ENCODE assay signal across 6 mouse cellular contexts in the genomic region with DNA sequence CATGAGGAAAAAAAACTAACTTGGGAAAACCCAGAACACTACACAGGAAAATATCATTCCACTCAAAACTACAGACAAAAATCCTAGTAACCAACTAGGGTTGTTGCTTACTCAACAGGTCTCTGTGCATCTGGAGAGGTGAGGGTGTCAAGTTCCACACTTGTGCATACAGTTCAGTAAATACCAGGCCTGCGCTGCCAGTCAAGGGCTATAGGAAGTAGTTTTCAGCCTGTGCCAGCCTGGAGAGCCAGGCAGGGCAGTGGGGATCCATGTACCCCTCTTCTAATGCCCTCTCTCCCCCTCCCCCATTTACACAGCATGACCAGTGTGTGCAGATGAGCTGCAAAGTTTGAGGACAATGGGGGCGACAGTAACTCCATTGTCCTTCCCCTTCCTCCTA.
DNase-seq lines count a peak whose midpoint lies in the region; ATAC-seq and TF ChIP-seq lines count a peak whose summit lies in the region.
"Not testable (repeated sequence)": the region's sequence is repeated elsewhere in the genome, so short reads cannot be mapped to it uniquely, and the experiment has no call there.

No protein-coding gene starts in this region.

- 0 out of 2 replicates have a peak, but pooled peaks have one; percentile 48 for ATAC-seq in embryonic facial prominence, embryonic 15.5 days (ENCODE audit: insufficient number of reproducible peaks, low FRiP score, low TSS enrichment, low read depth)
- ATAC-seq in lung, embryonic 14.5 days (ENCODE audit: insufficient read depth): peak; percentile 48; the same call in 1 of the 2 replicates
- ATAC-seq in lung, embryonic 15.5 days (ENCODE audit: borderline replicate concordance, extremely low read depth, low FRiP score, low TSS enrichment): peak; percentile 55; the same call in 1 of the 2 replicates
- peak; percentile 57; the same call in 1 of the 2 replicates for ATAC-seq in lung, embryonic 16.5 days (ENCODE audit: low read depth)
- not testable (repeated sequence) for ATAC-seq in lung, postnatal 0 days

- not testable (repeated sequence) for H3K36me3 ChIP-seq in embryonic facial prominence, embryonic 15.5 days; lung, embryonic 14.5 days (ENCODE audit: insufficient read depth); lung, embryonic 15.5 days; lung, embryonic 16.5 days (ENCODE audit: control insufficient read depth, insufficient read depth, low read length); lung, postnatal 0 days (ENCODE audit: insufficient read depth, low read length); testis, adult 2 months (ENCODE audit: control insufficient read depth, insufficient read depth, low read length)

- 84% methylated on average over 2 of the region's 2 CpGs for WGBS in embryonic facial prominence, embryonic 15.5 days
- WGBS in lung, embryonic 14.5 days: 68% methylated on average over 1 of the region's 2 CpGs
- 62% methylated on average over 2 of the region's 2 CpGs for WGBS in lung, embryonic 15.5 days
- WGBS in lung, embryonic 16.5 days: 55% methylated on average over 2 of the region's 2 CpGs
- WGBS in lung, postnatal 0 days: 70% methylated on average over 2 of the region's 2 CpGs

- not testable (repeated sequence) for H3K4me1 ChIP-seq in embryonic facial prominence, embryonic 15.5 days; lung, embryonic 14.5 days (ENCODE audit: insufficient read depth); lung, embryonic 15.5 days; lung, embryonic 16.5 days (replicated peaks; ENCODE audit: control insufficient read depth, insufficient read depth, low read length); lung, postnatal 0 days (ENCODE audit: insufficient read depth, low read depth, low read length); testis, adult 2 months (ENCODE audit: control insufficient read depth, insufficient read depth, low read length)

- H3K9me3 ChIP-seq in embryonic facial prominence, embryonic 15.5 days (replicated peaks); lung, embryonic 14.5 days (ENCODE audit: low read depth, low read length); lung, embryonic 15.5 days; lung, embryonic 16.5 days (ENCODE audit: control insufficient read depth, low read length); lung, postnatal 0 days (ENCODE audit: low read length): not testable (repeated sequence)

- not testable (repeated sequence) for TF ChIP-seq EP300 in lung, postnatal 0 days (IDR thresholded peaks at IDR 0.05)

- not testable (repeated sequence) for H3K27me3 ChIP-seq in embryonic facial prominence, embryonic 15.5 days; lung, embryonic 14.5 days (ENCODE audit: insufficient read depth, low read length); lung, embryonic 15.5 days; lung, embryonic 16.5 days (ENCODE audit: control insufficient read depth, insufficient read depth, low read depth, low read length); lung, postnatal 0 days (replicated peaks; ENCODE audit: insufficient read depth, low read length); testis, adult 2 months (ENCODE audit: control insufficient read depth, insufficient read depth, low read length)

- TF ChIP-seq CTCF in lung, embryonic 14.5 days (IDR thresholded peaks at IDR 0.05; ENCODE audit: low read depth); lung, postnatal 0 days (IDR thresholded peaks at IDR 0.05); testis, adult 2 months (IDR thresholded peaks at IDR 0.05; ENCODE audit: control insufficient read depth, insufficient read depth, insufficient replicate concordance, low read depth, low read length): not testable (repeated sequence)

- not testable (repeated sequence) for H3K4me3 ChIP-seq in embryonic facial prominence, embryonic 15.5 days (replicated peaks); lung, embryonic 14.5 days (ENCODE audit: low read depth, low read length); lung, embryonic 15.5 days; lung, embryonic 16.5 days (ENCODE audit: low read length); lung, postnatal 0 days (ENCODE audit: low read depth, low read length)
- peak overlapping the region; percentile 90 for H3K4me3 ChIP-seq in testis, adult 2 months (ENCODE audit: control insufficient read depth, low read depth, low read length)

- not testable (repeated sequence) for H3K27ac ChIP-seq in embryonic facial prominence, embryonic 15.5 days (replicated peaks); lung, embryonic 14.5 days (ENCODE audit: low read depth); lung, embryonic 15.5 days; lung, embryonic 16.5 days (ENCODE audit: low read length); lung, postnatal 0 days (ENCODE audit: low read length); testis, adult 2 months (ENCODE audit: control insufficient read depth, insufficient read depth, low read depth, low read length)

- not testable (repeated sequence) for H3K9ac ChIP-seq in embryonic facial prominence, embryonic 15.5 days; lung, embryonic 14.5 days; lung, embryonic 15.5 days; lung, embryonic 16.5 days (ENCODE audit: low read length); lung, postnatal 0 days (replicated peaks; ENCODE audit: low read depth)

- not testable (repeated sequence) for DNase-seq in lung, embryonic 14.5 days
- peak; percentile 12 for DNase-seq in lung, postnatal 0 days (ENCODE audit: low spot score)

- not testable (repeated sequence) for TF ChIP-seq POLR2A in testis, adult 2 months (IDR thresholded peaks at IDR 0.05; ENCODE audit: control insufficient read depth, low read depth, low read length)

- not testable (repeated sequence) for H3K4me2 ChIP-seq in embryonic facial prominence, embryonic 15.5 days (replicated peaks); lung, embryonic 14.5 days; lung, embryonic 15.5 days; lung, embryonic 16.5 days (ENCODE audit: low read depth, low read length); lung, postnatal 0 days (replicated peaks; ENCODE audit: low read depth, low read length)
